Mouse (Mus musculus) small intestine, adult 2 months (tissue): ENCODE data around the gene Impg1.

Experiments used
- CTCF ChIP-seq: fragments of 200-500 bp; IDR thresholded peaks from 2 replicates; pipeline ENCODE4 v1.5.1; 2012; ENCODE audit warnings: low read depth, mild to moderate bottlenecking, control low read depth, inconsistent platforms, low read length, moderate library complexity, mixed read lengths; ENCODE audit not compliant: insufficient replicate concordance, insufficient read length; ENCODE audit errors: extremely low read depth
- POLR2A ChIP-seq: fragments of 200-500 bp; IDR thresholded peaks from 2 replicates; pipeline ENCODE4 v1.6.1; 2012; ENCODE audit warnings: low read depth, mild to moderate bottlenecking, control low read depth, inconsistent platforms, low read length, moderate library complexity

- TF ChIP-seq CTCF: no peak
- TF ChIP-seq POLR2A: no peak
Observed at GRCm38 (mm10) chr9:80282426-80282825, 182.9 kb downstream of the Impg1 start.
